In genomic region chr17:34077549-34077948, GRCm38 (mm10) we compare ENCODE assay signal across 10 mouse cellular contexts. TPM values are rescaled to one million over a fixed set of nuclear protein-coding genes. Genes with fewer than 3 reads are reported as not detected.
DNase-seq lines count a peak whose midpoint lies in the region; ATAC-seq and TF ChIP-seq lines count a peak whose summit lies in the region.
"Had no signal": no experiment of that assay in that cellular context is flagged by ENCODE, and none has a peak within 500 bp of the region (broad histone marks: within the 10 kb centered on the region; RNA-seq: fewer than 3 reads in every experiment).

No protein-coding gene starts in this region.

- no peak for ATAC-seq in heart, embryonic 11.5 days (replicated peaks; ENCODE audit: insufficient number of reproducible peaks, low FRiP score, low TSS enrichment)
- ATAC-seq in Patski, result no peak
- peak; percentile 80 for ATAC-seq in megakaryocyte, adult 5-6 weeks (ENCODE audit: poor library complexity, severe bottlenecking)

- no peaks in the 10 kb centered on the region for H3K4me1 ChIP-seq in heart, embryonic 11.5 days (ENCODE audit: control insufficient read depth, insufficient read depth, low read length)
- H3K4me1 ChIP-seq: embryonic facial prominence, embryonic 13.5 days; neural tube, embryonic 13.5 days had no signal

- H3K27ac ChIP-seq in heart, embryonic 11.5 days (ENCODE audit: low read depth, low read length), result no peak overlapping the region
- H3K27ac ChIP-seq: embryonic facial prominence, embryonic 13.5 days; neural tube, embryonic 13.5 days had no signal

- H3K4me3 ChIP-seq in heart, embryonic 11.5 days (ENCODE audit: low read depth, low read length), result no peak overlapping the region
- H3K4me3 ChIP-seq: embryonic facial prominence, embryonic 13.5 days; neural tube, embryonic 13.5 days had no signal

- intact Hi-C loops in gastrocnemius, postnatal 36 days (cut with DNase I), result loop anchor here (10.0 kb wide), 1 partner anchor 157 kb away; the partner anchor contains the start of gene H2-Ob

- peak; percentile 93 for TF ChIP-seq CTCF in Patski (IDR thresholded peaks at IDR 0.05)

- no peak overlapping the region for H3K9ac ChIP-seq in heart, embryonic 11.5 days (ENCODE audit: low read depth, low read length)
- H3K9ac ChIP-seq: embryonic facial prominence, embryonic 13.5 days; neural tube, embryonic 13.5 days had no signal

- POLR2A ChIA-PET in Patski (lab: Charles Lee), result interaction anchor here (0.9 to 1.0 kb wide), 2 partner anchors 25 to 93 kb away, joined by 3 read pairs; no protein-coding TSS in a partner anchor

- no peak overlapping the region for H3K4me2 ChIP-seq in heart, embryonic 11.5 days
- H3K4me2 ChIP-seq: embryonic facial prominence, embryonic 13.5 days; neural tube, embryonic 13.5 days had no signal

- H3K9me3 ChIP-seq in heart, embryonic 11.5 days (replicated peaks; ENCODE audit: control insufficient read depth, low read length), result no peaks in the 10 kb centered on the region
- H3K9me3 ChIP-seq: embryonic facial prominence, embryonic 13.5 days; neural tube, embryonic 13.5 days had no signal

- peak; percentile 31 to 59 for DNase-seq in heart, adult 9 months (ENCODE audit: low spot score in 2 of 2)
- peak; percentile 27 for DNase-seq in Patski (ENCODE audit: low read depth, low spot score)
- DNase-seq in cerebellum, adult 9-11 months, result peak; percentile 39
- peak; percentile 37 to 60 for DNase-seq in gastrocnemius, postnatal 36 days
- DNase-seq in layer of hippocampus, adult 9-11 months, result peak; percentile 52
- peak; percentile 67 to 74 for DNase-seq in spleen, postnatal 36 days (ENCODE audit: low spot score in 2 of 2)

- H3K27me3 ChIP-seq in heart, embryonic 11.5 days (ENCODE audit: control insufficient read depth, insufficient read depth, low read length), result peaks cover 20% of the 10 kb centered on the region
- peaks cover 9% of the 10 kb centered on the region for H3K27me3 ChIP-seq in Patski

- CTCF ChIA-PET in Patski (lab: Charles Lee), result interaction anchor here (0.7 to 2.1 kb wide), 11 partner anchors 11 to 92 kb away, joined by 3 to 8 read pairs (median 3); partner anchors contain the start of gene H2-Oa

- in situ Hi-C loops in Patski (cut with MboI; ENCODE audit: low pct_unique_long_range_greater_than_20kb), result loop anchor here (5.0 kb wide), 1 partner anchor 90 kb away; no protein-coding TSS in a partner anchor

- H3K36me3 ChIP-seq in heart, embryonic 11.5 days (ENCODE audit: control insufficient read depth, insufficient read depth, low read length), result no peaks in the 10 kb centered on the region
- H3K36me3 ChIP-seq: embryonic facial prominence, embryonic 13.5 days; neural tube, embryonic 13.5 days had no signal

- WGBS in heart, embryonic 11.5 days (ENCODE audit: insufficient replicate concordance), result 2% methylated on average over 9 of the region's 9 CpGs

RNA-seq across cellular contexts. Expression of gene H2-Oa, which starts 14.6 kb away (rescaled TPM):
- polyA plus RNA-seq in heart, embryonic 11.5 days (2014; fragmentation: Nextera tagmentation; extraction: Ambion mirVana), result 0.34 and 1.2 TPM in 2 replicates
- polyA plus RNA-seq in Patski (2021), result not detected
- not detected for total RNA-seq in gastrocnemius, postnatal 36 days (2021)
- 10.0 and 10.8 TPM in 2 replicates for total RNA-seq in megakaryocyte, adult 5-6 weeks (2015)
- total RNA-seq in megakaryocyte, adult 5-6 weeks (2017), result 3.7 and 6.9 TPM in 2 replicates

RNA-seq across cellular contexts. Expression of gene Col11a2, which starts 38.3 kb away (rescaled TPM):
- 0.31 and 0.70 TPM in 2 replicates for polyA plus RNA-seq in heart, embryonic 11.5 days (2014; fragmentation: Nextera tagmentation; extraction: Ambion mirVana)
- 0.60 TPM for polyA plus RNA-seq in Patski (2021)
- 1 to 10 TPM; 9.3 to 9.6 TPM for total RNA-seq in gastrocnemius, postnatal 36 days (2021)
- 0.36 and 0.87 TPM in 2 replicates for total RNA-seq in megakaryocyte, adult 5-6 weeks (2015)
- 1.2 and 1.5 TPM in 2 replicates for total RNA-seq in megakaryocyte, adult 5-6 weeks (2017)

RNA-seq across cellular contexts. Expression of gene H2-DMa, which starts 41.8 kb away (rescaled TPM):
- 6.2 and 8.1 TPM in 2 replicates for polyA plus RNA-seq in heart, embryonic 11.5 days (2014; fragmentation: Nextera tagmentation; extraction: Ambion mirVana)
- polyA plus RNA-seq in Patski (2021), result 17.1 TPM
- 1 to 10 TPM; 3.6 to 4.9 TPM for total RNA-seq in gastrocnemius, postnatal 36 days (2021)
- 172 and 189 TPM in 2 replicates for total RNA-seq in megakaryocyte, adult 5-6 weeks (2015)
- 145 and 152 TPM in 2 replicates for total RNA-seq in megakaryocyte, adult 5-6 weeks (2017)

RNA-seq across cellular contexts. Expression of gene Brd2, which starts 44.9 kb away (rescaled TPM):
- 59.7 and 105 TPM in 2 replicates for polyA plus RNA-seq in heart, embryonic 11.5 days (2014; fragmentation: Nextera tagmentation; extraction: Ambion mirVana)
- 239 TPM for polyA plus RNA-seq in Patski (2021)
- 10 to 100 TPM; 63.2 to 74.1 TPM for total RNA-seq in gastrocnemius, postnatal 36 days (2021)
- total RNA-seq in megakaryocyte, adult 5-6 weeks (2015), result 287 and 312 TPM in 2 replicates
- 286 and 353 TPM in 2 replicates for total RNA-seq in megakaryocyte, adult 5-6 weeks (2017)

RNA-seq across cellular contexts. Expression of gene Rxrb, which starts 45.9 kb away (rescaled TPM):
- polyA plus RNA-seq in heart, embryonic 11.5 days (2014; fragmentation: Nextera tagmentation; extraction: Ambion mirVana), result 13.8 and 14.6 TPM in 2 replicates
- polyA plus RNA-seq in Patski (2021), result 57.1 TPM
- 10 to 100 TPM; 34.5 to 35.3 TPM for total RNA-seq in gastrocnemius, postnatal 36 days (2021)
- 19.6 and 23.4 TPM in 2 replicates for total RNA-seq in megakaryocyte, adult 5-6 weeks (2015)
- total RNA-seq in megakaryocyte, adult 5-6 weeks (2017), result 23.7 and 27.2 TPM in 2 replicates

Comparison
In these comparisons a context has a peak if more than half of its experiments do, and no peak if none do; other contexts are left out.
1. RNA of gene H2-Oa, which starts 14.6 kb away (total RNA-seq): 3.7 to 10.8 TPM in megakaryocyte, adult 5-6 weeks; not detected in gastrocnemius, postnatal 36 days; every median in the first group is over 4 times any median in the second.
2. RNA of gene Col11a2, which starts 38.3 kb away (total RNA-seq): 9.3 to 9.6 TPM in gastrocnemius, postnatal 36 days; 0.36 to 1.5 TPM in megakaryocyte, adult 5-6 weeks; every median in the first group is over 4 times any median in the second.
3. RNA of gene H2-DMa, which starts 41.8 kb away (total RNA-seq): 145 to 189 TPM in megakaryocyte, adult 5-6 weeks; 3.6 to 4.9 TPM in gastrocnemius, postnatal 36 days; every median in the first group is over 10 times any median in the second.
4. Peak in every context shown above with its lines, with median percentiles within 50 percentile points of each other: DNase-seq.